Mouse (Mus musculus): ENCODE measurements at regions not wholly inside any gene's neighbourhood (a gene's known extent, or its start where the extent isn't known, plus 50 kb on each side); places are given as distances from the start of the nearest gene placed in this dataset.

DNA sequence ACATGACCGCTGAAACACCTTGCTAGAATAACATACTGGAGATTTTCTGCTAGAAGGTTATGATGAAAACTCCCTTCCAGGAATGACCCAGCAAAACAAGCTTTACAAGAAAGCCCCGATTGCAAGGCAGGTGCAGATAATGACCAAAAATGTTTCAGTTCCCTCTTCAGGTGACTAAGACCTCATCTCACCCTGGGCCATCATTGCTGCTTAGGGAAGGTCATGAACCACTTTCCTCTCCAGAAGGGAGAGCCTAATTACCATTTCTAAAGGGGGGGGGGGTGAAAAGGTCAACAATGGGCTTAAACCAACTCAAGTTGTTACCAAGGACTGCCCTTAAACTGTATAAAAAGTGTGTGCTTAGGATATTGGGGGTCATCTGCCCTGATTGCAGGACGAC is 59.8 kb upstream of the Speer4c start:
- no peak for DNase-seq (ENCODE audit: low spot score in 2 of 2)

GRCm38 (mm10) chr5:15774567-15774966 is 60.5 kb upstream of the Speer4c start:
- no peak for DNase-seq (ENCODE audit: low spot score in 2 of 2)

DNA sequence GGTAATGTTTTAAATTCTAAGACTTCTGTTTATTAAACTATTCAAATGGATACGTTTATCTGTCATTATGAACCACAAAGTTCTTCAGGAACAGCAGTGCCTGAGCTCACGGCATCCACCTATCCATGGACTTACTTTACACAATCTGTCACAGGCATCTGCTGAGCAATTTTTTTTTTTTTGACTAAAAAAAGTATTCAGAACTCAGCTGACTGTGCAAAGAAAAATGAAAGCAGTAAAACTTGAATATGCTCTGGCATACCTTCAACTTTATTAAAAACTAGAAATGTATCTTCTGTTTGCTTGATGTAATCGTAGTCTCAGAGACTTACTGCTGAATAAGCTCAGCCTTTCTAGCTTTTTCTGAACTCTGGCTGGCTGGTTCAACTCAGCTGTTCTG is 62.0 kb upstream of the Speer4c start:
- no peak for DNase-seq (ENCODE audit: low spot score in 2 of 2)

DNA sequence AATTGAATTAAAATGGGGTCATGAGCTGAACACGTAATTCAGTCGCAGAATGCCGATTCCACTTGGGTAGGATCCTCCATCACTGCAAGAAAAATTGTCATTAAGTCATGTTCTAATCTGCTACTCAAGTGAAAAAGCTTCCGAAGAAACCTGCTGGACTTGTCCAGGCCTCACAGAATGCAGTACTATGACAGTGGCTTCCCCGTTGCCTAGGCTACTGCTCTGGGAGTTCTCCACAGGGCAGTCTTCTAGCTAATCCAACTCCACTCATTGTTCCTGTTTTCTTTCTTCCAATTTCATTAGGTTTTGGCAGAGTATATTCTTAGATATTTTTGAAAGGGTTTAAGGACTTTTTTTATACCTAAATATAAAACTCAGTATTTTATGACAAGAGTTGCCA is 89.5 kb upstream of the Speer4c start:
- DNase-seq (ENCODE audit: low spot score in 2 of 2): no peak

DNA sequence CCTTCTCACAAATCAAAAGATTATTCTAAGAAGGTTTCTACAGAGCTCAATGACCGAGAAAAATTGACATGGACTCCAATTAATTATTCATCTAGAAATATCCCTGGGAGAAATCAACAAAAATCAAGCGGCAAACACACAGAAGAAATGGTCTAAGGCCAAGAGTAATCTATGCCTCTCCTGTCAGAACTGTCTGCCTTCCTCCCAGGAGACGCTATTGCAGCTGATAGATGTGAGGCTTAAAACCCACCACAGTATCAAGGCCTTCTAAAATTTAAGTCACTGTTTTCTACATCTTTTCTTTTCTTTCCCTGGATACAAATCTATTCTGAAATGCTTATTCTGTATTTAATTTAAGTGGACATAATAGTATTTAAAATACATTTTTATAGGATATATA is 102.8 kb upstream of the Speer4c start:
- DNase-seq (ENCODE audit: low spot score in 2 of 2): no peak

- no peak for DNase-seq (ENCODE audit: low spot score in 2 of 2)
Measured at GRCm38 (mm10) chr5:15817366-15817765, 103.3 kb upstream of the Speer4c start.

DNA sequence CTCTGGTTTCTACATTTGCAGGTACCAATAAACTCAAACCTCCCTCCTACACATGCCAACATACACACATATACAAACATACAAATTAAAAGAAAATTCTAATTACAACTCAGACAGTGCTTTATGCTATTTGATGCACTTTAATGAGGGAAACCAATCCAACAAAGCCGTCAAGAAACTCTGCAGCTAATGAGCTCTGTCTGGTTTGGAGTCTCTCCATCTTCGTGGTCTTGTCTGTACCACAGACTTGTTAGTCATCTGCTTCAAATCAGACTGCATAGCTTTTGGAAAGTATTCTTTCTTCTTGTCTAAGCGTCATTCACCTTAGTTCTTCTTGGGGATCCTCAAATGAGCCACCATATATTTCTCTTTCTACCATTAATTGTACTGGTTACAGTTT is 108.9 kb upstream of the Speer4c start:
- no peak for DNase-seq (ENCODE audit: low spot score in 2 of 2)

DNA sequence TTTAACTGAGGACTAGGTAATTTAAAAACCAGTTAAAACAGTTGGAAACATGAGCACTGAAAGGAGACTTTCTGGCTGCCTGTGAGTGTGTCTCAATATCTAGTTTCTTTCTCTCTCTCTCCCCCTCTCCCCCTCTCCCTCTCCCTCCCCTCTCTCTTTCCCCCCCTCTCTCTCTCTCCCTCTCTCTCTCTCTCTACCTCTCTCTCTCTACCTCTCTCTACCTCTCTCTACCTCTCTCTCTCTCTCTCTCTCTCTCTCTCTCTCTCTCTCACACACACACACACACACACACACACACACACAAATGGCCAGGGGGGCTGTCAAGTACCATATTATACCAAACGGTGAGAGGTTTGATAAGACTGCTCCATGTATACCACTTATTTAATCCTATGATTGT is 103.0 kb upstream of the Cacna2d1 start:
- no peak for DNase-seq (ENCODE audit: low spot score in 2 of 2)

GRCm38 (mm10) chr5:15832338-15832737 is 102.2 kb upstream of the Cacna2d1 start:
- peak; percentile 35 to 50 for DNase-seq (ENCODE audit: low spot score in 2 of 2)

- peak; percentile 33 to 83 for DNase-seq (ENCODE audit: low spot score in 2 of 2)
Measured at GRCm38 (mm10) chr5:15838108-15838972, 96.2 kb upstream of the Cacna2d1 start.

- no peak for DNase-seq (ENCODE audit: low spot score in 2 of 2)
Measured at GRCm38 (mm10) chr5:15846790-15847189, 87.7 kb upstream of the Cacna2d1 start.

- DNase-seq (ENCODE audit: low spot score in 2 of 2): no peak
Measured at GRCm38 (mm10) chr5:15849520-15849919, 85.0 kb upstream of the Cacna2d1 start.

GRCm38 (mm10) chr5:15850126-15850801 is 84.2 kb upstream of the Cacna2d1 start:
- peak in 1 of 2 experiments; percentile 4 for DNase-seq (ENCODE audit: low spot score in 2 of 2)

GRCm38 (mm10) chr5:15854752-15855151 is 79.7 kb upstream of the Cacna2d1 start:
- no peak for DNase-seq (ENCODE audit: low spot score in 2 of 2)

DNA sequence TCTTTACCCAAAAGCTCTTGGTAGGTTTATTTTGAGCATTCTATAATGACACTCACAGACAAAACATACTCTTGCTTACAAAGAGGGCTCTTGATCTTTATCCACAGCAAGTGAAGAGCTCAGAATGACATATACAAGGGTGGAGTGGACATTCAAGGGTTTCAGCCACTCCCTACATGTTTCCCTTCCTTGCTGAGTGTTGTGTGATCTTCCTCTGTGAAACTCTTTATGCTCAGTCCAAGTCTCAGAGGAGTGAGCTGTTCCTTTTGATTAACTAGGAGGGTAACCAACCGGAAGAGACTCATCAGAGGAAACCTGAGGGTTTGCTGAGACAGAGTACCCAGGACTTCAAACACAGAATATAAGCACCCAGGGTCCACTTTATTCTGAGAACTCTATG is 77.5 kb upstream of the Cacna2d1 start:
- DNase-seq (ENCODE audit: low spot score in 2 of 2): no peak

- DNase-seq (ENCODE audit: low spot score in 2 of 2): no peak
Measured at GRCm38 (mm10) chr5:15874065-15874464, 60.4 kb upstream of the Cacna2d1 start.

DNA sequence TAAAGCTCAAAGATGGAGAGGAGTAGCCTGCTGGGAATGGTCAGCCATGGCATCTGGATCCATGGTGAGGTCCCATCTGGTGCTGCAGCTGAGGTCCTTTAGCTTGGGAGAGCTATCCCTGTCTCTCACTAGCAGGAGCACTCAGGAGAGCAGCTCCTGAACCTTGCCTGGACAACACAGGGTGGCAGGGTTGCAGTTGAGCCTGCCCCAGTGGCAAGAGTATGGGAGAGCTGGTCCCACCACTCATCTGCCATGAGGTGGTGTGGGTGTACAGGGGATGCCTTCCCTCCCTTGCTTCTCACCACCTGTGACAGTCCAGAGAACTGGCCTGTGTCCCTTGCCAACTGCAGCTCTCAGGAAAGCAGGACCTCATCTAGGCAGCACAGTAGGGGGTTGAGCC is 51.5 kb upstream of the Cacna2d1 start:
- DNase-seq (ENCODE audit: low spot score in 2 of 2): no peak

All from left cerebral cortex, adult 9 months (tissue).